Mouse (Mus musculus) kidney, adult 2 months (tissue): ENCODE results near the gene Dnm1. TPM values are rescaled to one million over a fixed set of nuclear protein-coding genes. Genes with fewer than 3 reads are reported as not detected.
"Not testable (repeated sequence)": the region's sequence is repeated elsewhere in the genome, so short reads cannot be mapped to it uniquely, and the experiment has no call there.

Experiments
- DNase-seq: peaks from one replicate; pipeline ENCODE4 v3.0.0; 2021
- H3K27ac ChIP-seq: fragments of 200-500 bp; 2 replicates; pipeline ENCODE4 v1.5.1; 2012; ENCODE audit warnings: low read depth, low read length, control low read depth, inconsistent platforms; ENCODE audit not compliant: insufficient read depth
- H3K27me3 ChIP-seq: fragments of 200-500 bp; replicated peaks from 2 replicates; pipeline ENCODE4 v1.6.1; 2012; ENCODE audit warnings: mild to moderate bottlenecking, moderate library complexity, low read length, inconsistent platforms; ENCODE audit not compliant: control insufficient read depth, insufficient read depth
- H3K36me3 ChIP-seq: fragments of 200-500 bp; 2 replicates; pipeline ENCODE4 v1.6.1; 2012; ENCODE audit warnings: mild to moderate bottlenecking, moderate library complexity, low read length, inconsistent platforms; ENCODE audit not compliant: control insufficient read depth, insufficient read depth
- H3K4me1 ChIP-seq: fragments of 200-500 bp; 2 replicates; pipeline ENCODE4 v1.6.1; 2011; ENCODE audit warnings: low read length; ENCODE audit not compliant: control insufficient read depth, insufficient read depth
- H3K4me3 ChIP-seq: fragments of 200-500 bp; 2 replicates; pipeline ENCODE4 v1.5.1; 2011; ENCODE audit warnings: mild to moderate bottlenecking, low read depth, low read length, control low read depth; ENCODE audit not compliant: insufficient read depth
- CTCF ChIP-seq: fragments of 200-500 bp; conservative IDR thresholded peaks from 2 replicates; pipeline ENCODE4 v1.5.1; 2011; ENCODE audit warnings: low read depth, mild to moderate bottlenecking, control low read depth, low read length, moderate library complexity, mixed read lengths; ENCODE audit not compliant: insufficient read depth, insufficient read length
- POLR2A ChIP-seq: fragments of 200-500 bp; IDR thresholded peaks from one replicate; pipeline ENCODE4 v1.6.1; 2011; ENCODE audit warnings: low read depth, low read length, control low read depth
- WGBS: fragments of 180-500 bp; shearing (Covaris S2); methylation state at CpG from one replicate; pipeline ENCODE4 v1.1.7; 2018; 5-methylcytosine and 5-hydroxymethylcytosine counted together
- polyA plus RNA-seq: library from polyadenylated mRNA; depleted of rRNA; stranded (reverse); fragments of >200 nt; gene quantifications from 2 replicates; pipeline ENCODE4 v1.2.3, GENCODE M21; 2012

Gene Dnm1
- polyA plus RNA-seq, 1 experiment, result 8.3 TPM

DNA sequence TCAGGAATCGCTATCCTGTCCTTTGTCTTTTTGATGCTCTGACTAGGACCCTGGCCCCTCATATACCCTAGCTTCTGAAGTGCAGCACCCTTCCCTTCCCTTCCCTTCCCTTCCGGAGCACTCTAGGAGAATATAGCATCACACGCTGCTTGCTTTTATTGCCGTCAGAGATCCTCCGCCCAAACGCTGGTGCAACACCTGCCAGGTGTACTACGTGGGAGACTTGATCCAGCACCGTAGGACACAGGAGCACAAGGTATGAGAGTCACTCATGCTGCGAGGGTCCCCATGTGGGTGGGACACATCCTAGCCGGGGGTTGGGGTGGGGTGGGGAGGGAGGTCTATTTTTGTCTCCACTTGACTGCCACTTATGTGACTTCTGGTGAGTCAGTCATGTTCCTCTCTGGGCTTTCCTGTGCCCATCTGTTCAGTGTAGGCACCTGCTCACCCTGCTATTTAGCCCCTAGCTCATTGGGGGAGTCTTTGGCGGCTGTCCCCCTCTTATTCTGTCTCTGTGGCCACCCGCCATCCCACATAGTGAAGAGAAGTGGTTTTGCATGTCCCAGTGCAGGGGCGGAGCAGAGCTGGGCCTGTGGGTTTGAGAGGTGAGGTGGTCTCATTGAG lies 22.3 kb upstream of the Dnm1 start:
- H3K36me3 ChIP-seq, result peaks cover 3% of the 10 kb centered on the region; the same call in 1 of the 2 replicates

DNA sequence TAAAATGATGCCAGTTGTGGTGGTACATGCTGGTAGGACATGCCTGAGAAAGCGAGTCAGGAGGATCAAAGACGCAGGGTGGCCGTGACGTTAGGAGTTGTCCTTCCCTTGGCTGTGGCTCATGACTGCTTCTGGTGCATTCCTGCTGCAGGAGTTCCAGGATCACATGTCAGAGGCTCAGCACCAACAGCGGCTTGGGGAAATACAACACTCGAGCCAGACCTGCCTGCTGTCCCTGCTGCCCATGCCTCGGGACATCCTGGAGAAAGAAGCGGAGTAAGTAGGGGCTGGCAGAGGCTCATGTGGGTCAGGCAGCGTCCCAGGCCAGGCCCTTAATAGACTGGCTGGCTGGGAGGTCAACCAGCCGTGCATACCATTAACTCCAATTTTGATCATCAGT lies 21.1 kb upstream of the Dnm1 start:
- H3K4me1 ChIP-seq, result no peaks in the 10 kb centered on the region
- no peak overlapping the region for H3K4me3 ChIP-seq
- no peak for TF ChIP-seq POLR2A
- TF ChIP-seq CTCF, result no peak
- H3K36me3 ChIP-seq, result peaks cover 3% of the 10 kb centered on the region; the same call in 1 of the 2 replicates
- H3K27ac ChIP-seq, result no peak overlapping the region
- 83% methylated on average over 10 of the region's 10 CpGs for WGBS
- DNase-seq, result no peak
- H3K27me3 ChIP-seq, result no peaks in the 10 kb centered on the region

More for the DNA sequence above, 22.3 kb upstream of the Dnm1 start:
- DNase-seq, result no peak
- H3K4me1 ChIP-seq, result no peaks in the 10 kb centered on the region
- H3K27me3 ChIP-seq, result no peaks in the 10 kb centered on the region
- H3K4me3 ChIP-seq, result no peak overlapping the region
- no peak overlapping the region for H3K27ac ChIP-seq
- WGBS, result 90% methylated on average over 13 of the region's 13 CpGs
- no peak for TF ChIP-seq CTCF
- no peak for TF ChIP-seq POLR2A

DNA sequence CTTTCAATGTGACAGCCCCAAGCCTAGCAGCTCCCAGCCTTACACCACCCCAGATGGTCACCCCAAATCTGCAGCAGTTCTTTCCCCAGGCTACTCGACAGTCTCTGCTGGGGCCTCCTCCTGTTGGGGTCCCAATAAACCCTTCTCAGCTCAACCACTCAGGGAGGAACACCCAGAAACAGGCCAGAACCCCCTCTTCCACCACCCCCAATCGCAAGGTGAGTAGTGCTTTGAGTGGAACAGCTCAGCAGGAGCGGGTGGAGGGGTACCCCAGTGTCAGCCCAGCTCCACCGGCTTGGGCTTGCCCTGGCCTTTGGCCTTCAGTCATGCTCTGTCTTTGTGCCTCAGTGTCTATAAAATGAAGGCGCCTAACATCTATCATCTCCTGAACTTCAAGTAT lies 14.2 kb upstream of the Dnm1 start:
- Histone ChIP-seq H3K4me1 (no peaks in the 10 kb centered on the region), H3K27ac (no peak overlapping the region), H3K27me3 (no peaks in the 10 kb centered on the region), H3K36me3 (no peaks in the 10 kb centered on the region), H3K4me3 (no peak overlapping the region)
- no peak for DNase-seq
- TF ChIP-seq POLR2A (no peak), CTCF (no peak)
- 95% methylated on average over 5 of the region's 5 CpGs for WGBS

DNA sequence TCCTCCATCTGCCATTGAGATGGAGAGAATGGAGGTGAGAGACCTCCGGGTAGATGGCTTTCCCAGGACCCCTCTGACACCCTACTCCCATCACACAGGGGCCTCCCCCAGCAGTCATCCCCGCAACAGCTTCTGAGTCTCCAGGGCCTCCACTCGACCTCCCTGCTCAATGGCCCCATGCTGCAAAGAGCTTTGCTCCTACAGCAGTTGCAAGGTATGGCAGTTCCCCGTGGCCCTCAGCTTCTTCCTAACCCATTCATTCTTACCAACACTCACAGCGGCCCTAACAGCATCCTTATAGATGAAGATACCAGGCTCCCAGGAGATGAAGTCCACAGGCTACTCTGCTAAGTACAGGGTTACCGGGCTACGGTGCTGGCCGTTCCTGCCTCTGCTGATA lies 11.0 kb upstream of the Dnm1 start:
- TF ChIP-seq POLR2A (no peak), CTCF (no peak)
- Histone ChIP-seq H3K4me3 (no peak overlapping the region), H3K36me3 (no peaks in the 10 kb centered on the region), H3K4me1 (no peaks in the 10 kb centered on the region; the same call in 1 of the 2 replicates), H3K27ac (no peak overlapping the region), H3K27me3 (no peaks in the 10 kb centered on the region)
- WGBS, result 83% methylated on average over 8 of the region's 8 CpGs
- DNase-seq, result no peak

DNA sequence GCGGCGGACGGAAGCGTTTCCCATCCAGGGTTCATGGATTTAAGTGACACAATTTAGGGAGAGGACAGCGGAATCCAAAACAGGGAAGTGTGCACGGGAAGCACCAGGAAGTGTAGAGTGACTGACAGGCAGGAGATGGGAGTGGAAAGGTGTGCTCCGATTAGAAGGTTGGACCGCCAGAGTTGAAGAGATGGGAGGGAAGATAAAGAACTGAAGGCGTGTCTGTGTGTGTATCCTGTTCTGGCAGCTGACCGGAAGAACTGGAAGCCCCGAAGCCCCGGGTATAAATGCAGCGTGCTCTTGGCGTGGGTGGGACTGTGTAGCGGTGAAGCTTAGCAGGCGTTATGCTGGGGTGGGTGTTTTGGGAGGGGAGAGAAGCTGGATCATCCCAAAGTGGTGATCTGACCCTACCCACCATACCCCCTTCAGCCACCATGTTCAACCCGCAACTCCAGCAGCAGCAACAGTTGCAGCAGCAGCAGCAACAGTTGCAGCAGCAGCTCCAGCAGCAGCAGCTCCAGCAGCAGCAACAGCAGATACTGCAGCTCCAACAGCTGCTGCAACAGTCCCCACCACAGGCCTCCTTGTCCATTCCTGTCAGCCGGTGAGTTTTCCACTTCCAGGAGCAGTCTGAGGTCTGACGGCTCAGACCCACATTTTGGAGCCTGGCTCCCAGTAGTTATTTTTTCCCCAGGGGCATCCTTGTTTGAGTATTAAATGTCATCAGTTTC lies 10.4 kb upstream of the Dnm1 start:
- H3K4me1 ChIP-seq, result no peaks in the 10 kb centered on the region; the same call in 1 of the 2 replicates
- TF ChIP-seq CTCF (no peak), POLR2A (no peak)
- H3K36me3 ChIP-seq, result no peaks in the 10 kb centered on the region
- no peaks in the 10 kb centered on the region for H3K27me3 ChIP-seq
- 6% methylated on average over 19 of the region's 19 CpGs for WGBS
- peak; percentile 78 for DNase-seq
- H3K27ac ChIP-seq, result peak overlapping the region; percentile 72
- H3K4me3 ChIP-seq, result peak overlapping the region; percentile 86

DNA sequence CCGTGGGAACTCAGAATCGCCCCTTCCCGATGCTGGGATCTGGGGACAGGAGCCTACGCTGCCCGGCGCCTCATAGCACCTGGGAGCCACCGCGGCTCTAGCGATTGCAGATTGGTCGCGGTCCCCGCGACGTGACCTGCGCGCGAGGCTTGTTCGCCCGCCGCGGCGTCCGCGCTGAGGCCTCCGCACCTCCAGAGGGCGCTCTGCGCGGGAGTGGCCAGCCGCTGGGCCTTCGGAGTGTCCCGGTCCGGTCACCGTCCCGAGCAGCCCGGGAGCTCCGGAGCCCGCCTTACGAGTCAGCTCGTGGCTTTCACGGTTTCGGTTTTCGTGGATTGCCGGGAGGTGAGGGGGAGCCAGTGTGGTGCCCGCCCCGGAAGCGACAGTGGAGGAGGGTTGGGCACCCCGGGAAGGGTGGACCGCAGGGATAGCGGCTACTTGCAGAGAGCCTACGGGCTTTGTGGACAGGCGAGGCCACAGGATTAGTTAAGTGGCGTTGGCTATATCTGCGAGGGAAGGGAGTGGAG lies 9.7 kb upstream of the Dnm1 start:
- Histone ChIP-seq H3K36me3 (no peaks in the 10 kb centered on the region), H3K4me1 (no peaks in the 10 kb centered on the region; the same call in 1 of the 2 replicates), H3K27ac (peak overlapping the region; percentile 72), H3K4me3 (peak overlapping the region; percentile 86), H3K27me3 (no peaks in the 10 kb centered on the region)
- TF ChIP-seq POLR2A (peak; percentile 13), CTCF (peak; percentile 77)
- under 1% methylated on average over 53 of the region's 53 CpGs for WGBS
- DNase-seq, result peak; percentile 96

DNA sequence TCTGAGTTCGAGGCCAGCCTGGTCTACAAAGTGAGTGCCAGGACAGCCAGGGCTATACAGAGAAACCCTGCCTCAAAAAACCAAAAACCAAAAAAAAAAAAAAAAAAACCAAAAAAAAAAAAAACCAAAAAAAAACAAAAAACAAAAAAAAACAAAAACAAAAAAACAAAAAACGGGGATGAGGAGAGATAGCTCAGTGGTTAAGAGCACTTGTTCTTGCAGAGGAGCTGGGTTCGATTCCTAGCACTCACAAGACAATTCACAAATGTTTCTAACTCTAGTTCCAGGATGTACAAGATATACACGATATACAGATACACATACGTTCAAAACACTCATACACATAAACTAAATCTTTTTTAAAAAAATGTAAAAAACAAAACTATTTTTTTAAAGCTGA lies 9.1 kb upstream of the Dnm1 start:
- Histone ChIP-seq H3K27ac (peak overlapping the region; percentile 72), H3K4me3 (peak overlapping the region; percentile 86)
- not testable (repeated sequence) for H3K36me3 ChIP-seq, H3K4me1 ChIP-seq, H3K27me3 ChIP-seq, DNase-seq
- 25% methylated on average over 5 of the region's 5 CpGs for WGBS

- 3% methylated on average over 24 of the region's 24 CpGs for WGBS
- DNase-seq, result peak; percentile 82
- Histone ChIP-seq H3K36me3 (no peaks in the 10 kb centered on the region), H3K4me3 (peak overlapping the region; percentile 47), H3K4me1 (no peaks in the 10 kb centered on the region; the same call in 1 of the 2 replicates), H3K27ac (peak overlapping the region; percentile 34; the same call in 1 of the 2 replicates), H3K27me3 (no peaks in the 10 kb centered on the region)
- TF ChIP-seq POLR2A, result no peak
- TF ChIP-seq CTCF, result peak; percentile 54
Measured at GRCm38 (mm10) chr2:32361437-32361836, 8.3 kb upstream of the Dnm1 start.
